Mouse (Mus musculus) hindbrain, embryonic 12.5 days (tissue): ENCODE measurements at regions not wholly inside any gene's neighbourhood (a gene's known extent, or its start where the extent isn't known, plus 50 kb on each side); places are given as distances from the start of the nearest gene placed in this dataset.

Experiments used
- ATAC-seq: fragments of 200-750 bp; cut with Nextera tagmentation; 2 replicates; pipeline ENCODE4 v1.8.0; 2017; ENCODE audit warnings: moderate TSS enrichment; ENCODE audit not compliant: low FRiP score
- H3K27ac ChIP-seq: fragments of 300-500 bp; sonication (generic); 2 replicates; pipeline ENCODE4 v1.5.1; 2016; ENCODE audit warnings: mild to moderate bottlenecking
- H3K27me3 ChIP-seq: fragments of 300-500 bp; sonication (generic); 2 replicates; pipeline ENCODE4 v1.6.1; 2016; ENCODE audit warnings: mild to moderate bottlenecking
- H3K36me3 ChIP-seq: fragments of 300-500 bp; sonication (generic); 2 replicates; pipeline ENCODE4 v1.6.1; 2016; ENCODE audit warnings: mild to moderate bottlenecking
- H3K4me1 ChIP-seq: fragments of 300-500 bp; sonication (generic); 2 replicates; pipeline ENCODE4 v1.6.1; 2016
- H3K4me2 ChIP-seq: fragments of 300-500 bp; sonication (generic); replicated peaks from 2 replicates; pipeline ENCODE4 v1.6.1; 2016; ENCODE audit warnings: mild to moderate bottlenecking
- H3K4me3 ChIP-seq: fragments of 300-500 bp; sonication (generic); 2 replicates; pipeline ENCODE4 v1.5.1; 2016; ENCODE audit warnings: mild to moderate bottlenecking
- H3K9ac ChIP-seq: fragments of 300-500 bp; sonication (generic); 2 replicates; pipeline ENCODE4 v1.6.1; 2016; ENCODE audit warnings: mild to moderate bottlenecking, moderate library complexity
- H3K9me3 ChIP-seq: fragments of 300-500 bp; sonication (generic); replicated peaks from 2 replicates; pipeline ENCODE4 v1.6.1; 2016; ENCODE audit warnings: mild to moderate bottlenecking
- WGBS: fragments of 180-500 bp; shearing (Covaris S2); methylation state at CpG from one replicate; pipeline ENCODE4 v1.1.7; 2016; 5-methylcytosine and 5-hydroxymethylcytosine counted together

GRCm38 (mm10) chr3:130932226-130932625 lies 178.0 kb upstream of the Lef1 start:
- WGBS = 93% methylated on average over 5 of the region's 5 CpGs
- Histone ChIP-seq H3K9ac (no peak overlapping the region), H3K27ac (no peak overlapping the region), H3K9me3 (no peaks in the 10 kb centered on the region), H3K27me3 (no peaks in the 10 kb centered on the region), H3K4me3 (no peak overlapping the region), H3K4me1 (peaks cover 5% of the 10 kb centered on the region; the same call in 1 of the 2 replicates), H3K36me3 (no peaks in the 10 kb centered on the region), H3K4me2 (no peak overlapping the region)
- ATAC-seq = no peak

GRCm38 (mm10) chr3:130925000-130925399 lies 185.3 kb upstream of the Lef1 start:
- no peaks in the 10 kb centered on the region for H3K27me3 ChIP-seq
- 75% methylated on average over 5 of the region's 5 CpGs for WGBS
- no peaks in the 10 kb centered on the region for H3K36me3 ChIP-seq
- ATAC-seq = no peak
- no peak overlapping the region for H3K9ac ChIP-seq
- no peaks in the 10 kb centered on the region for H3K9me3 ChIP-seq
- no peak overlapping the region for H3K4me3 ChIP-seq
- peaks cover 11% of the 10 kb centered on the region for H3K4me1 ChIP-seq
- no peak overlapping the region for H3K27ac ChIP-seq
- H3K4me2 ChIP-seq = no peak overlapping the region

DNA sequence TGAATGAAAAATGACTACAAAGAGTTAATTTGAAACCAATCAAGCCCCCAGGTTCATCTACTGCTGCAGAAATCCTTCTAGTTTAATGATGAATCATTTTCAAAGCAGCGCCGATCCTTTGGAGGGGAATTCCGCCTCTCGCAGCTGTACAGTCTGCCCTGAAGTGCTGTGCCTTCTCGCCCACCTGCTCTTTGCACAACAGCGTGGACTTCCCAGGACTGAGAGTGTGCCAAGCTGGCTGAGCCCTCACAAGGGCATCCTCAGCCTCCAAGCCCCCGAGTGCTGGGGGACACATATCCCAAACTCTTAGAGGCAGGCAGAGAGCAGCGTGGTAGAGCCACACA lies 186.7 kb upstream of the Lef1 start:
- no peak overlapping the region for H3K27ac ChIP-seq
- ATAC-seq = no peak
- peak overlapping the region; percentile 43 for H3K4me2 ChIP-seq
- H3K9ac ChIP-seq = no peak overlapping the region
- whole genome bisulfite sequencing = 43% methylated on average over 8 of the region's 8 CpGs
- peaks cover 11% of the 10 kb centered on the region for H3K4me1 ChIP-seq
- no peaks in the 10 kb centered on the region for H3K27me3 ChIP-seq
- H3K4me3 ChIP-seq = no peak overlapping the region
- H3K9me3 ChIP-seq = no peaks in the 10 kb centered on the region
- H3K36me3 ChIP-seq = no peaks in the 10 kb centered on the region

DNA sequence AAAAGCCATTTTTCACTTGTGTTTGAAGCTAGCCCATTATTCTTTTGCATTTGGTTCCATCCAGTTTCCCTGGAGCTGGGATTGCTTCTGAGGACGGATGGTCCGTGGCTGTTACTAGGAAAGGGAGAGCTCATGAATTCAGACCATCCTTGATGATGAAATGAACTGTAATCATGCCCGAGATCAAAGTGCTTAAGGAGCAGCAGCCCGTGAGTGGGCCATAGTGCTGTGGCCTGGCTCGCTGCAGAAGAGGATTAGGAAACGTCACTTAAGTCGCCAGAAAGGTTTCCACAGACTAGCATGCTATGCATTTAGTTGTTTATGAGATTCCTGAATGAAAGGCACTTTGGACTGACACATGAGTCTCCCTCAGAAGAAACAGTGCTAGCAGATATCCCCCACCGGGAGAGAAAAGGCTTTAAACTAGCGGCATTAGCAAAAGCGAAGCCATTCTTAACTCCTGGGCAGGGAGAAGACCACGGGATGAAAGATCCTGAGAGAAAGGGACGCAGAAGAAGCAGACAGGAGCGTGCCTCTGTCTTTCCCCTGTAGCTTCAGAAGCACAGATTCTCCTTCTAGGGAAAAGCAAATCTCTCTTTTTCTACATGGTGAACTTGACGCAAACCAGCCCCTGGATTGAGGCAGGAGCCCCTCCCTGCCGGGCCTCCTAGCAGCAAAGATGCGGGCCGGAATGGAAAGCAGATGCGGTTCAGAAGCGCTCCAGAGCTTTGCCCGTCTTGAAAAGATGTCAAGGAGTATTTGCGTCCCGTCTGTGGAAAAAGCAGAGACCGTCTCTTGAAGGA lies 187.3 kb upstream of the Lef1 start:
- Histone ChIP-seq H3K4me3 (no peak overlapping the region), H3K4me1 (peaks cover 11% of the 10 kb centered on the region), H3K27me3 (no peaks in the 10 kb centered on the region), H3K4me2 (peak overlapping the region; percentile 43), H3K9me3 (no peaks in the 10 kb centered on the region), H3K27ac (peak overlapping the region; percentile 48; the same call in 1 of the 2 replicates), H3K9ac (peak overlapping the region; percentile 32), H3K36me3 (no peaks in the 10 kb centered on the region)
- no peak for ATAC-seq
- 26% methylated on average over 23 of the region's 23 CpGs for WGBS

- no peak overlapping the region for H3K9ac ChIP-seq
- no peaks in the 10 kb centered on the region for H3K9me3 ChIP-seq
- 86% methylated on average over 9 of the region's 9 CpGs for WGBS
- H3K4me2 ChIP-seq = no peak overlapping the region
- H3K27ac ChIP-seq = no peak overlapping the region
- ATAC-seq = no peak
- H3K27me3 ChIP-seq = no peaks in the 10 kb centered on the region
- H3K36me3 ChIP-seq = no peaks in the 10 kb centered on the region
- peaks cover 11% of the 10 kb centered on the region for H3K4me1 ChIP-seq
- no peak overlapping the region for H3K4me3 ChIP-seq
These were observed 188.5 kb upstream of the Lef1 start for GRCm38 (mm10) chr3:130921621-130922245.

DNA sequence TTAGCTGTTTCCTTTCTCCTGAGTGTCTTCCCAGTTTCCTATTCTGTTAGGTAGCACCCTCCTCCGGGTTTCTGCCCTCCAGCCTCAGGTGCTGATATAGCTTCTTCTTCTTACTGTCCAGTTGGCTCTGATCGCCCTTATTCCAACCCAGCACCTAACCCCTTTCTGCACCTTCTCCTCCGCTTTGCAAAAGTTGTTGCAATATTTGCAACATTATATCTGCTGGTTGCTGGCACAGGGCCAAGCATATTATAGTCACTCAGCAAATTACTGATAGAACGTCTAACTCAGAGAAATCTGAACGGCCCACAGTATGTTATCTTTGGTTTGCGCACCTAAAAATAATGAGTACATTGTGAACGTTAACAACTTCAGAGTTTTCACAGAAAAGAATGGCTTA lies 183.6 kb upstream of the Rpl34 start:
- 86% methylated on average over 7 of the region's 7 CpGs for WGBS

GRCm38 (mm10) chr3:130905101-130905500 lies 174.9 kb upstream of the Rpl34 start:
- H3K9ac ChIP-seq = no peak overlapping the region
- no peaks in the 10 kb centered on the region for H3K36me3 ChIP-seq
- H3K27me3 ChIP-seq = no peaks in the 10 kb centered on the region
- no peak overlapping the region for H3K27ac ChIP-seq
- H3K4me3 ChIP-seq = no peak overlapping the region
- ATAC-seq = no peak
- H3K4me2 ChIP-seq = no peak overlapping the region
- peaks cover 3% of the 10 kb centered on the region; the same call in 1 of the 2 replicates for H3K4me1 ChIP-seq
- no peaks in the 10 kb centered on the region for H3K9me3 ChIP-seq
- WGBS = 68% methylated on average over 7 of the region's 8 CpGs

More for the DNA sequence above, 183.6 kb upstream of the Rpl34 start:
- no peak overlapping the region for H3K4me3 ChIP-seq
- H3K9ac ChIP-seq = no peak overlapping the region
- 0 out of 2 replicates have a peak, but pooled peaks cover 3% of the 10 kb centered on the region for H3K4me1 ChIP-seq
- no peaks in the 10 kb centered on the region for H3K36me3 ChIP-seq
- H3K27ac ChIP-seq = no peak overlapping the region
- ATAC-seq = no peak
- H3K27me3 ChIP-seq = no peaks in the 10 kb centered on the region
- no peaks in the 10 kb centered on the region for H3K9me3 ChIP-seq
- no peak overlapping the region for H3K4me2 ChIP-seq

DNA sequence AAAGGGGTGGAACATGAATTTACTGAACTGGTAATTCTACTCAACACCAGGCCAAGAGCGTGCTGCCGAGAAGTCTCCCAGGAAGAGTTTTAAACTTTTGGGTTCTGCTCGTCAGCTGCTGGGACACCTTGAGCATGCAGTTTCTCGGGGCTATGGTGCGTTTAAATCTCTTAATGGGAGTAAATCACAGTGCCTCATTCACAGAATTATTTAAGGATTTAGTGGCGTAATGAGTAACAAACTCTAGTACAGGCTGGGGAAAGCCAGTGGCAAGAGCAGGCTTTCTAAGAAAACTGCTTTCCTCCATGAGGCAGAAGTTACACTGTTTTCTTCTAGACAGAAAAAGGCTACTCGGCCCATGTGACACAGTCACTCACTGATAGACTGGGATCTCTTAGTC lies 173.1 kb upstream of the Rpl34 start:
- Histone ChIP-seq H3K4me2 (no peak overlapping the region), H3K9ac (no peak overlapping the region), H3K9me3 (no peaks in the 10 kb centered on the region), H3K27ac (no peak overlapping the region), H3K4me3 (no peak overlapping the region), H3K36me3 (no peaks in the 10 kb centered on the region), H3K27me3 (no peaks in the 10 kb centered on the region), H3K4me1 (peaks cover 3% of the 10 kb centered on the region; the same call in 1 of the 2 replicates)
- 91% methylated on average over 7 of the region's 7 CpGs for WGBS
- no peak for ATAC-seq

- Histone ChIP-seq H3K36me3 (no peaks in the 10 kb centered on the region), H3K4me2 (no peak overlapping the region), H3K27ac (no peak overlapping the region), H3K27me3 (no peaks in the 10 kb centered on the region), H3K4me3 (no peak overlapping the region), H3K9me3 (no peaks in the 10 kb centered on the region), H3K4me1 (peaks cover 3% of the 10 kb centered on the region; the same call in 1 of the 2 replicates), H3K9ac (no peak overlapping the region)
- WGBS = 85% methylated on average over 7 of the region's 7 CpGs
- no peak for ATAC-seq
These were observed 172.2 kb upstream of the Rpl34 start for GRCm38 (mm10) chr3:130902376-130902775.

GRCm38 (mm10) chr3:130901343-130901742 lies 171.1 kb upstream of the Rpl34 start:
- H3K27me3 ChIP-seq = no peaks in the 10 kb centered on the region
- 84% methylated on average over 12 of the region's 12 CpGs for WGBS
- no peak for ATAC-seq

DNA sequence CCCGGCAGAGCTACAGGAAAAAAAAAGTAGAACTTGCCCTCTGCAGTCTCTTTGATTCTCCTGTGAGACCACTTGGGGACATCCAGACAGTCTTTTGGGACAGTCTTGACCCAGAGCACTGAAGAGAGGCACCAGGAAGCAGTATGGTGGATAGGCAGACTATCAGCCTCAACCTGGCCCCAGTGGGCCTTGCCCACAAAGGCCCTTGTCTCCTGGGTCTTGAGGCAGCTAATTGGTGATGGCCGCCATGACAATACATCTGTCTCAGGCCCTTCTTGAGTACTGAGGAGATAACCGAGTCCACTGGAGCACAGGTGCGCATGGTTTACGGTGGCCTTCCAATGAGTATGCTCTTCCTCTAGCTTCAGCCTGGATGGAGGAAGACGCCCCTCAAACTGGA lies 170.6 kb upstream of the Rpl34 start:
- no peak for ATAC-seq
- WGBS = 90% methylated on average over 6 of the region's 6 CpGs
- Histone ChIP-seq H3K9me3 (no peaks in the 10 kb centered on the region), H3K9ac (no peak overlapping the region), H3K4me2 (no peak overlapping the region), H3K36me3 (no peaks in the 10 kb centered on the region), H3K4me3 (no peak overlapping the region), H3K27me3 (no peaks in the 10 kb centered on the region), H3K4me1 (peaks cover 3% of the 10 kb centered on the region; the same call in 1 of the 2 replicates), H3K27ac (no peak overlapping the region)

More at GRCm38 (mm10) chr3:130901343-130901742, 171.1 kb upstream of the Rpl34 start:
- H3K4me3 ChIP-seq = no peak overlapping the region
- H3K36me3 ChIP-seq = no peaks in the 10 kb centered on the region
- no peak overlapping the region for H3K27ac ChIP-seq
- no peaks in the 10 kb centered on the region for H3K9me3 ChIP-seq
- H3K4me1 ChIP-seq = peaks cover 3% of the 10 kb centered on the region; the same call in 1 of the 2 replicates
- H3K9ac ChIP-seq = no peak overlapping the region
- H3K4me2 ChIP-seq = no peak overlapping the region

GRCm38 (mm10) chr3:130900054-130900840 lies 170.0 kb upstream of the Rpl34 start:
- H3K27ac ChIP-seq = peak overlapping the region; percentile 1; the same call in 1 of the 2 replicates
- WGBS = 76% methylated on average over 30 of the region's 30 CpGs
- no peak for ATAC-seq
- no peak overlapping the region for H3K4me2 ChIP-seq
- no peaks in the 10 kb centered on the region for H3K36me3 ChIP-seq
- no peak overlapping the region for H3K4me3 ChIP-seq
- no peaks in the 10 kb centered on the region for H3K9me3 ChIP-seq
- no peaks in the 10 kb centered on the region for H3K27me3 ChIP-seq
- H3K4me1 ChIP-seq = peaks cover 3% of the 10 kb centered on the region; the same call in 1 of the 2 replicates
- no peak overlapping the region for H3K9ac ChIP-seq
